Mouse (Mus musculus) heart, embryonic 16.5 days (tissue): ENCODE measurements at regions not wholly inside any gene's neighbourhood (a gene's known extent, or its start where the extent isn't known, plus 50 kb on each side); places are given as distances from the start of the nearest gene placed in this dataset.
A peak's percentile ranks its signal among the peaks of the same experiment; 100 is the strongest.

ENCODE experiments used
- ATAC-seq: fragments of 200-750 bp; cut with Nextera tagmentation; replicated peaks from 2 replicates; pipeline ENCODE4 v1.8.0; 2017; ENCODE audit warnings: moderate number of reproducible peaks; ENCODE audit not compliant: insufficient read depth, low FRiP score; ENCODE audit errors: extremely low read depth
- H3K27ac ChIP-seq: fragments of 300-500 bp; sonication (generic); 2 replicates; pipeline ENCODE4 v1.5.1; 2014; ENCODE audit warnings: mild to moderate bottlenecking, low read length, control low read depth, moderate library complexity
- H3K27me3 ChIP-seq: fragments of 300-500 bp; sonication (generic); 2 replicates; pipeline ENCODE4 v1.6.1; 2014; ENCODE audit warnings: low read length, mixed read lengths; ENCODE audit not compliant: control insufficient read depth, insufficient read depth
- H3K36me3 ChIP-seq: fragments of 300-500 bp; sonication (generic); 2 replicates; pipeline ENCODE4 v1.6.1; 2014; ENCODE audit not compliant: control insufficient read depth, insufficient read depth
- H3K4me1 ChIP-seq: fragments of 300-500 bp; sonication (generic); 2 replicates; pipeline ENCODE4 v1.6.1; 2014; ENCODE audit warnings: low read length, mixed read lengths; ENCODE audit not compliant: control insufficient read depth, insufficient read depth
- H3K4me2 ChIP-seq: fragments of 300-500 bp; sonication (generic); 2 replicates; pipeline ENCODE4 v1.6.1; 2014; ENCODE audit warnings: low read depth, mild to moderate bottlenecking, control low read depth, low read length
- H3K4me3 ChIP-seq: fragments of 300-500 bp; sonication (generic); 2 replicates; pipeline ENCODE4 v1.5.1; 2014; ENCODE audit warnings: mild to moderate bottlenecking, control low read depth, low read length
- H3K9ac ChIP-seq: fragments of 300-500 bp; sonication (generic); 2 replicates; pipeline ENCODE4 v1.6.1; 2014; ENCODE audit warnings: low read length, control low read depth
- H3K9me3 ChIP-seq: fragments of 300-500 bp; sonication (generic); replicated peaks from 2 replicates; pipeline ENCODE4 v1.6.1; 2016; ENCODE audit warnings: low read length; ENCODE audit not compliant: control insufficient read depth
- WGBS: fragments of 180-500 bp; shearing (Covaris S2); extraction: QIAGEN DNeasy Blood & Tissue Kit; methylation state at CpG from one replicate; pipeline ENCODE4 v1.1.7; 2014; 5-methylcytosine and 5-hydroxymethylcytosine counted together

DNA sequence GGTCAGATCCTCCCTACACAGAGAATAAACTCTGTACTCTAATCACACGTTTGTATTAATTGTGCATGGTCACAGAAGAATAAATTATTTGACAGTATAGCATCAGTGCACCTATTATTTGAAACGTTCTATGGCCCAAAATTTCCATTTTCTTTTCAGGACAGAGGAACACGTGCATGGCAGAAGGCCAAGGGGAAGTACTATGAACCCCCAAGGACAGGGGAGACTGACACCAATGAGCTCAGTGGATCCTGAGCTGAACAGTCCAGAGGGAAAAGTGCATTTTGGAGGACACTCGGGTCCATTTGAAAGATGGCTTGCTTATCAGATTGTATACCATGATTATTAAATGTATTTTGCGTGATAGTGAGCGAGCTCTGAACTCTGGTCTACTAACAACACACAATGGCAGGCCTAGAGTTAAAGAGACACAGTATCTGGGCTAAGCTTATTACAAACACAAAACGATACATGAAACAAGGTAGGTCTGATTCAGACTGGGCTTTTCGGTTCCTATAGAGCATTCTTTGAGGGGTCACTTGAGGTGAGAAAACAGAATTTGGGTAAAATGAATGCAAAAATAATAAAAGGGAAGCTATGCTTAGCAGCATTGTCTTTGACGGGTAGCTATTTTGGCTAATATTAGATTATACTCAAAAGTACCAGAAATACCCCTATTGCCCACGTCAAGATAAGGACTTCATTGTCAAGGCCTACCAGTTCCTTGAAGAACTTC lies 1431.7 kb downstream of the Slc22a22 start:
- Histone ChIP-seq H3K27ac (no peak overlapping the region), H3K9ac (no peak overlapping the region), H3K4me1 (peaks cover 5% of the 10 kb centered on the region; the same call in 1 of the 2 replicates), H3K9me3 (no peaks in the 10 kb centered on the region), H3K4me2 (no peak overlapping the region), H3K4me3 (no peak overlapping the region), H3K36me3 (no peaks in the 10 kb centered on the region), H3K27me3 (no peaks in the 10 kb centered on the region)
- no peak for ATAC-seq
- WGBS, result 80% methylated on average over 10 of the region's 10 CpGs

DNA sequence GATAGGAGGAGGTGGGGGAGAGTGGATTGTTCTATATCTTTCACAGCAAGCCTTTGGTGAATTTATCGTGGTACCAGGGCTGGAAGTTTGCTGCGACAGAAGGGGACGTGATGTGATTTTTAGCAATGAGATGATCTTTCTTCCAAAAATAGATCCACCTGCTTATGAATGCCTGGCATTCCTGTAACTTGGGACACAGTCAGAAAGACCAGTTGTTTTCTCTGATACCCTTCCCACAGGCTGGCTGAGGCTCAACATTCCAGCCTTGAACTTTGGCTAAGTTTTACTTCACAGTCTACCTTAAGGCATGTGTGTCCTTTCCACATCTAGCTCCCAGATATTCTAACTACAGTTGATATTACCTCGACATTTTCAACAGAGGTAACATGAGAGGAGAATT lies 1434.1 kb downstream of the Slc22a22 start:
- Histone ChIP-seq H3K27ac (peak overlapping the region; percentile 59), H3K4me1 (peaks cover 5% of the 10 kb centered on the region; the same call in 1 of the 2 replicates), H3K4me3 (no peak overlapping the region), H3K4me2 (peak overlapping the region; percentile 34), H3K9ac (no peak overlapping the region), H3K27me3 (no peaks in the 10 kb centered on the region), H3K36me3 (no peaks in the 10 kb centered on the region), H3K9me3 (peaks cover 3% of the 10 kb centered on the region)
- ATAC-seq, result peak; percentile 82
- 33% methylated on average over 4 of the region's 4 CpGs for WGBS

DNA sequence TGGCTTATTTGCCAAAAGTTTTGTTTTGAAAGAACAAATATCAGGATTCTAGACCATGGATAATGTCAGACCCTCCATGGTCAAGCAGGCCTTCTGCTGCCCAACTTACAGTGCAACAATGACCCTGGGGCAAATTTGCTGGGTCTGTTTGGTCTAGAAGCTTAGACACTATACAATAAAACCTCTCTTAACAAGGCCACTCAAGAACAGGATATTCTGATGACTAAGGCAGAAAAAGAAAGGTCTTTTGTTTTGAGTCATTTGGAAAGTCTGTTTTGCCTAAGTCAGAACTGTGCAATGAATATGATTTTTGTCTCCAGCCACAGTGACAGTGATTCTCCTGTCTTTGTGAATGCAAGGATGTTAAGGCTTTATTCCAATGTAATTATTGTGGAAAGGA lies 1435.0 kb downstream of the Slc22a22 start:
- no peaks in the 10 kb centered on the region for H3K36me3 ChIP-seq
- no peak overlapping the region for H3K4me2 ChIP-seq
- H3K9ac ChIP-seq, result no peak overlapping the region
- no peak overlapping the region for H3K27ac ChIP-seq
- no peaks in the 10 kb centered on the region for H3K27me3 ChIP-seq
- ATAC-seq, result no peak
- peaks cover 5% of the 10 kb centered on the region; the same call in 1 of the 2 replicates for H3K4me1 ChIP-seq
- no peak overlapping the region for H3K4me3 ChIP-seq
- peaks cover 8% of the 10 kb centered on the region for H3K9me3 ChIP-seq

DNA sequence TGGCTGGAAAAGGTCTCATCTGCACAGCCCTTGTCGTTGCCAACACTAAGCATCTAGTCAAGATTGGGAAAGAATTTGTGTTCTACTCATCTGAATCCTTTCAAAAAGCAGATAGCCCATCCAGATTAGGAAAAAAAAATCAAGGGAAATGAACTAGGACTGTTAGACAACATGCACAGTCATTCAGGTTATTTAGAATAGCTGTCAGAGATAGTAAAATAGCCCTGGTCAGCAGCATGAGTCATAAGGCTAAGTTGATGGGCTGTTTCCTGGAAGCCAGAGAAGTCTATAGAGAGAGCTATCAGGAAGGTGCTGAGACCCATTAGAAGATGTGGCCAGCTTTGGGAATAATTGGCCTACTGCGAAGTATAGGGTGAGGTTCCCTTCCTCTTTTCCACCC lies 1447.4 kb downstream of the Slc22a22 start:
- H3K27ac ChIP-seq, result no peak overlapping the region
- no peaks in the 10 kb centered on the region for H3K27me3 ChIP-seq
- no peak overlapping the region for H3K4me2 ChIP-seq
- H3K9me3 ChIP-seq, result peaks cover 3% of the 10 kb centered on the region; the same call in 1 of the 2 replicates
- no peaks in the 10 kb centered on the region for H3K36me3 ChIP-seq
- WGBS, result 67% methylated on average over 2 of the region's 2 CpGs
- 0 out of 2 replicates have a peak, but pooled peaks cover 3% of the 10 kb centered on the region for H3K4me1 ChIP-seq
- no peak overlapping the region for H3K4me3 ChIP-seq
- no peak overlapping the region for H3K9ac ChIP-seq
- no peak for ATAC-seq

DNA sequence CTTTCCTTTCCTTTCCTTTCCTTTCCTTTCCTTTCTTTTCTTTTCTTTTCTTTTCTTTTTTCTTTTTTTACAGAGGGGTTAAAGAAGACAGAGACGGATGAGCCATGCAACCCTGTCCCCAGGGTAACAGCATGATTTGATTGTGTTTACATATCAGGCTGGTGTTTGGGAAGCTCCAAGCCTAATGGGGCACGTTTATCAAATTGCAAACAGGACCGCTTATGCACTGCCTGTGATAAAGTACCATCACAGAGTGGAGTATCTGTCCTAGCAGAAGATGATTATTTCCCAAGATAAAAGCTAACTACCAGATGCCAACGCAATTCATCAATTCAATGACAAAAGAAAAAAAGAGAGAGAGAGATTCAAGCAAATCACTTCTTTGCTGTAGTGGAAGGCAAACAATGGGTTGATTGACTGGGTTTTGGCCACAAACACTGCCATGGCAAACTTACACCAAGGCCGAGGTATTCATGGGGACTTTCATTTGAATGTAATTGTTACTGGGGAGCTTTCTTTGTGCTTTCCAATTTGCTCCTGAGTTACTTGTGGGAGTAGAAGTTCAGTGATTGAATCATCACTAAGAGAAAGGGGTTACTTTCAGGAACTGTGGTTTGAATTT lies 1450.1 kb downstream of the Slc22a22 start:
- Histone ChIP-seq H3K27me3 (no peaks in the 10 kb centered on the region), H3K9ac (no peak overlapping the region), H3K4me3 (no peak overlapping the region), H3K9me3 (no peaks in the 10 kb centered on the region), H3K4me1 (0 out of 2 replicates have a peak, but pooled peaks cover 3% of the 10 kb centered on the region), H3K36me3 (no peaks in the 10 kb centered on the region), H3K4me2 (no peak overlapping the region), H3K27ac (no peak overlapping the region)
- ATAC-seq, result no peak
- 45% methylated on average over 5 of the region's 5 CpGs for WGBS

DNA sequence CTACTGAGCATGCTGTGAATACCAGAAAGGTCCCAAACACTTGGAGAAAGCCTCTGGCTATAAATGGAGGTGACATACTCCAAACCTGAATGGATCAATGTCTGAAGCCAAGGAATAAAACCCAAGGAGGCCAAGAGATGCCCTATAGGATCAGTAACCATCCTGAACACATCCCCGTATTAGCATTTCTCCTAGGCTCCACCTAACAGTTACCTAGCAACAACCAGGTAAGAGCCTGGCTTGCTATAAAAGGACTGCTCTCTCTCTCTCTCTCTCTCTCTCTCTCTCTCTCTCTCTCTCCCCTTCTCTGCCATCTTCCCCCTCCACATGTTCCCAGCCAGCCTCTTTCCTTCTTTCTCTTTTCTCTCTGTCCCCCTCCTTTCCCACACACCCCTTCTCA lies 1452.7 kb downstream of the Slc22a22 start:
- no peak overlapping the region for H3K4me3 ChIP-seq
- H3K4me2 ChIP-seq, result no peak overlapping the region
- no peaks in the 10 kb centered on the region for H3K27me3 ChIP-seq
- H3K4me1 ChIP-seq, result 0 out of 2 replicates have a peak, but pooled peaks cover 2% of the 10 kb centered on the region
- no peaks in the 10 kb centered on the region for H3K9me3 ChIP-seq
- 80% methylated on average over 1 of the region's 1 CpGs for WGBS
- no peak for ATAC-seq
- no peak overlapping the region for H3K9ac ChIP-seq
- H3K36me3 ChIP-seq, result no peaks in the 10 kb centered on the region
- H3K27ac ChIP-seq, result no peak overlapping the region

DNA sequence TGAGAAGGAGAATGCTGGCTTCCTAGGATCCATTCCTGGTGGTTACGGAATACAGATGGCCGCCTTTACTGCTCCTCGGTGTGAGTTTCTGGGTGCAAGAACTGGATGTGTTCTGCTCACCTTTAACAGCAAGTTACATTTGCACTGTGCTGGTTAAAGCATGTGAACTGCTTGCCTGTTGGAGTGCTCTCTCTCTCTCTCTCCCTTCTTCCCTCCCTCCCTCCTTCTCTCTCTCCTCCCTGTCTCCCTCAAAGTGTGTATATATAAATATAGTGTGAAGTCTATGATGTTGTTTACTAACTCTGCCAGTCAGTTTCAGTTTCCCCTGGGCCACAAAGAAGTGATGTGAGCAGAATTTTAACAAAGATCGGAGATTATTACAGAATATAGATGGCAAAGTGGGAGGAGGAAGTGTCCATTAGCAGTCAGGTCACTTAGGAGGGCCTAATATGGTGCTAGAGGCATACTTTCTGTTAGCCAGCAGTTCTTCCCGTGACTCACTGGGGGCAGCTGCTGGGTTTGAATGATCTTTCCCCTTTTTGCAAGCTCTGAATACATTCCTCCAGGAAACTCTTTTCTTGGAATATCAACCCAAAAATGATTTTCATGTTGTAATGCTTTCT lies 1453.5 kb downstream of the Slc22a22 start:
- 87% methylated on average over 5 of the region's 5 CpGs for WGBS
- no peak for ATAC-seq

DNA sequence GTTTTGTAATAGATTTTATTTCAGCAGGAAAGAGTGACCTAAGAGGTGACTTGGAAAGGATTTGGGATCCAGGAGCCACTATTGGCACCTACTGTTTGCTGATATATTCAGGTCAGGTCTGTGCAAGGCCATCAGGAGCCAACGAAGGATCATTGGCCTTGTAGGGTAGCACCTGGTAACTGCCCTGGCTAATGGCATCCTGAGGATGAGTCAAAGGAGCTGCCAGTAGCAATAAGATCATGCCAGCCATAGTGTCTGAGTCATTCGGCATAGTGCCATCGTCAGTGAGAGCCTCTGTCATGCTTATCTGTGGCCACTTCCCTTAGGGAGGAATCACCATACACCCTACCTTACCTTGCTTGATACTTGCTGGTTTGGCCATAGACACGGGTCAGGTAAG lies 1455.1 kb downstream of the Slc22a22 start:
- Histone ChIP-seq H3K9ac (no peak overlapping the region), H3K4me3 (no peak overlapping the region), H3K27ac (no peak overlapping the region), H3K4me1 (0 out of 2 replicates have a peak, but pooled peaks cover 2% of the 10 kb centered on the region), H3K27me3 (no peaks in the 10 kb centered on the region), H3K4me2 (no peak overlapping the region), H3K9me3 (no peaks in the 10 kb centered on the region), H3K36me3 (no peaks in the 10 kb centered on the region)
- ATAC-seq, result no peak
- WGBS, result 84% methylated on average over 4 of the region's 4 CpGs

More for the DNA sequence above, 1453.5 kb downstream of the Slc22a22 start:
- Histone ChIP-seq H3K9me3 (no peaks in the 10 kb centered on the region), H3K4me1 (0 out of 2 replicates have a peak, but pooled peaks cover 2% of the 10 kb centered on the region), H3K27me3 (no peaks in the 10 kb centered on the region), H3K9ac (no peak overlapping the region), H3K36me3 (no peaks in the 10 kb centered on the region), H3K4me3 (no peak overlapping the region), H3K27ac (no peak overlapping the region), H3K4me2 (no peak overlapping the region)

DNA sequence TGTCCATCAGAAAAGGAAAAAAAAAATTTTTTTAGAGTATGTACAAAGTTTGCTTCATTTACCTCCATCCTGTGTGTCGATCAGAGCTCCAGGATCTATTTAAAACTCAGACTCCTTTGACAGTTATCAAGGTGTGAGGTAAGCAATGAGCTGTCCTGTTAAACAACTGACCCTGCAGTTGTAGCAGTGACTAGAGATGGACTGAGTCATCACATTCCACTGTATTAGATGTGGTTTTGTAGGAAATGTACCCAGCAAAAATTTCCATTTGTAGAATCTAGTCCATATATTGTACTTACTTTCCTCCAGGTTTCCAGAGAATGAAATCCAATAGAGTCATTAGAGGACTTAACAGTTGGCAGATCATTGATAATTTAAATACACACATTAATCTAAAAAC lies 1459.3 kb downstream of the Slc22a22 start:
- no peak overlapping the region for H3K9ac ChIP-seq
- no peak for ATAC-seq
- no peak overlapping the region for H3K27ac ChIP-seq
- 0 out of 2 replicates have a peak, but pooled peaks cover 8% of the 10 kb centered on the region for H3K4me1 ChIP-seq
- H3K36me3 ChIP-seq, result no peaks in the 10 kb centered on the region
- no peaks in the 10 kb centered on the region for H3K27me3 ChIP-seq
- H3K4me3 ChIP-seq, result no peak overlapping the region
- 32% methylated on average over 1 of the region's 1 CpGs for WGBS
- H3K9me3 ChIP-seq, result no peaks in the 10 kb centered on the region
- no peak overlapping the region for H3K4me2 ChIP-seq
